14 mouse cellular contexts compared by ENCODE assay signal in the genomic region with DNA sequence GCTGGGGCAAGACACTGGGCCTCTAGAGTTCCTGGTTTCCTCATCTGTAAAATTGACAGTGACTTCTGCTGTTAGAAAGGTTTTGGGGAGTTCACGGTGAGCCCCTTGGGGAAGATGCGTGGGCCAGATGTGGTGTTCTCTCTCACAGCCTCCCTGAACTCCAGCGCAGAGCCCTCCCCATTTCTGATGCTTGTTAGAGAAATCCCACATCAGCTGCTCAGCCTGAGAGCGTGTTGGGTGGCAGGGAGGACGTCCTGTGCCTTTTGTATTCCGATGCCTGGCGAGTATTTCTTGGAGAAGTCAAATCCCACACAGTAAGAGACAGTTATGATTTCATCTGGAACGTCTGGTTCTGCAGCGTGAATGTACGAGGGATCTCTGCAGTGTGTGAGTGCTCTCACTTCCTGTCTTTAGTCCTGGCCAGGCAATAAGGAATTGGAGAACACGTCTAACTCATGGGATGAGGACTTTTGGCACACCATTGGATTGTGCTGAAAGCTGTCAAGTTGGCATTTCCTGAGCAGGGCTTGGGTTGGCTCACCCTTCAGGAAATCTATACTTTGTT.
DNase-seq lines count a peak whose midpoint lies in the region; ATAC-seq and TF ChIP-seq lines count a peak whose summit lies in the region.
"Had no signal": no experiment of that assay in that cellular context is flagged by ENCODE, and none has a peak within 500 bp of the region (broad histone marks: within the 10 kb centered on the region; RNA-seq: fewer than 3 reads in every experiment).

No protein-coding gene starts in this region.

- no peaks in the 10 kb centered on the region for H3K9me3 ChIP-seq in heart, embryonic 10.5 days
- H3K9me3 ChIP-seq in lung, embryonic 14.5 days (ENCODE audit: low read depth, low read length) = no peaks in the 10 kb centered on the region
- no peaks in the 10 kb centered on the region for H3K9me3 ChIP-seq in embryonic facial prominence, embryonic 15.5 days (replicated peaks)
- no peaks in the 10 kb centered on the region for H3K9me3 ChIP-seq in limb, embryonic 14.5 days (ENCODE audit: control insufficient read depth, low read length)

- peak; percentile 14; the same call in 1 of the 2 replicates for ATAC-seq in lung, embryonic 14.5 days (ENCODE audit: insufficient read depth)
- ATAC-seq in embryonic facial prominence, embryonic 15.5 days (ENCODE audit: insufficient number of reproducible peaks, low FRiP score, low TSS enrichment, low read depth) = peak; percentile 83
- ATAC-seq in limb, embryonic 14.5 days (ENCODE audit: low FRiP score, low read depth) = peak; percentile 21; the same call in 1 of the 2 replicates
- ATAC-seq: forebrain, embryonic 14.5 days; inflammation-experienced regulatory T-cells, adult 6 months had no signal

- H3K4me1 ChIP-seq in heart, embryonic 10.5 days = peaks cover 22% of the 10 kb centered on the region
- H3K4me1 ChIP-seq in heart, adult 2 months (ENCODE audit: control insufficient read depth, insufficient read depth, low read length) = no peaks in the 10 kb centered on the region
- 0 out of 2 replicates have a peak, but pooled peaks cover 3% of the 10 kb centered on the region for H3K4me1 ChIP-seq in lung, embryonic 14.5 days (ENCODE audit: insufficient read depth)
- peaks cover 41% of the 10 kb centered on the region for H3K4me1 ChIP-seq in embryonic facial prominence, embryonic 15.5 days
- H3K4me1 ChIP-seq in limb, embryonic 14.5 days (ENCODE audit: control insufficient read depth, insufficient read depth, low read length) = peaks cover 44% of the 10 kb centered on the region

- no peak for DNase-seq in heart, embryonic 10.5 days (ENCODE audit: low spot score)
- no peak for DNase-seq in heart, adult 2 months
- DNase-seq in lung, embryonic 14.5 days = peak; percentile 40
- DNase-seq in lung, postnatal 14 days = no peak
- DNase-seq in limb, embryonic 14.5 days (ENCODE audit: low spot score) = peak; percentile 56
- DNase-seq in cerebellum, postnatal 36 days = no peak
- DNase-seq: layer of hippocampus, adult 9-11 months; lung, postnatal 36 days; thymus, postnatal 14 days had no signal

- intact Hi-C loops in heart, adult 2 months (cut with DNase I) = no loop called here

- H3K79me2 ChIP-seq in heart, adult 2 months (replicated peaks; ENCODE audit: control insufficient read depth, insufficient read depth, low read length) = no peaks in the 10 kb centered on the region

- H3K27ac ChIP-seq in heart, embryonic 10.5 days = peak overlapping the region; percentile 36; the same call in 1 of the 2 replicates
- no peak overlapping the region for H3K27ac ChIP-seq in heart, adult 2 months
- H3K27ac ChIP-seq in lung, embryonic 14.5 days (ENCODE audit: low read depth) = no peak overlapping the region
- H3K27ac ChIP-seq in embryonic facial prominence, embryonic 15.5 days (replicated peaks) = peak overlapping the region; percentile 69
- 0 out of 2 replicates have a peak overlapping the region, but pooled peaks have one; percentile 43 for H3K27ac ChIP-seq in limb, embryonic 14.5 days (replicated peaks; ENCODE audit: low read depth, low read length)

- no peak overlapping the region for H3K4me3 ChIP-seq in heart, embryonic 10.5 days
- H3K4me3 ChIP-seq in heart, adult 2 months = no peak overlapping the region
- H3K4me3 ChIP-seq in lung, embryonic 14.5 days (ENCODE audit: low read depth, low read length) = no peak overlapping the region
- no peak overlapping the region for H3K4me3 ChIP-seq in embryonic facial prominence, embryonic 15.5 days (replicated peaks)
- no peak overlapping the region for H3K4me3 ChIP-seq in limb, embryonic 14.5 days (replicated peaks; ENCODE audit: low read length)

- WGBS in heart, embryonic 10.5 days = 72% methylated on average over 11 of the region's 11 CpGs
- 52% methylated on average over 11 of the region's 11 CpGs for WGBS in heart, adult 2 months
- 53% methylated on average over 11 of the region's 11 CpGs for WGBS in lung, embryonic 14.5 days
- WGBS in embryonic facial prominence, embryonic 15.5 days = 27% methylated on average over 11 of the region's 11 CpGs
- WGBS in limb, embryonic 14.5 days = 44% methylated on average over 11 of the region's 11 CpGs

- no peaks in the 10 kb centered on the region for H3K27me3 ChIP-seq in heart, embryonic 10.5 days (ENCODE audit: insufficient read depth, poor library complexity, severe bottlenecking)
- no peaks in the 10 kb centered on the region for H3K27me3 ChIP-seq in heart, adult 2 months (ENCODE audit: control insufficient read depth, insufficient read depth, low read length)
- H3K27me3 ChIP-seq in lung, embryonic 14.5 days (ENCODE audit: insufficient read depth, low read length) = no peaks in the 10 kb centered on the region
- no peaks in the 10 kb centered on the region for H3K27me3 ChIP-seq in embryonic facial prominence, embryonic 15.5 days
- no peaks in the 10 kb centered on the region for H3K27me3 ChIP-seq in limb, embryonic 14.5 days (ENCODE audit: control insufficient read depth, insufficient read depth, low read length)

- H3K9ac ChIP-seq in heart, adult 2 months (ENCODE audit: low read depth, low read length) = no peak overlapping the region
- H3K9ac ChIP-seq in lung, embryonic 14.5 days = no peak overlapping the region
- no peak overlapping the region for H3K9ac ChIP-seq in embryonic facial prominence, embryonic 15.5 days
- H3K9ac ChIP-seq in limb, embryonic 14.5 days (ENCODE audit: low read depth, low read length, severe bottlenecking) = no peak overlapping the region

- no peak for TF ChIP-seq POLR2A in heart, adult 2 months (IDR thresholded peaks at IDR 0.05; ENCODE audit: insufficient read depth, low read depth, low read length)
- no peak for TF ChIP-seq POLR2A in limb, embryonic 14.5 days (IDR thresholded peaks at IDR 0.05; ENCODE audit: borderline replicate concordance, extremely low read depth, insufficient read depth, insufficient read length)

- no peak overlapping the region for H3K4me2 ChIP-seq in lung, embryonic 14.5 days
- H3K4me2 ChIP-seq in embryonic facial prominence, embryonic 15.5 days (replicated peaks) = no peak overlapping the region
- no peak overlapping the region for H3K4me2 ChIP-seq in limb, embryonic 14.5 days (replicated peaks; ENCODE audit: low read depth, low read length, severe bottlenecking)
- H3K4me2 ChIP-seq: liver, embryonic 11.5 days; midbrain, embryonic 11.5 days had no signal

- no peak for TF ChIP-seq CTCF in heart, adult 2 months (IDR thresholded peaks at IDR 0.05)
- no peak for TF ChIP-seq CTCF in lung, embryonic 14.5 days (IDR thresholded peaks at IDR 0.05; ENCODE audit: low read depth)

- TF ChIP-seq EP300 in heart, adult 2 months (IDR thresholded peaks at IDR 0.05; ENCODE audit: insufficient read depth, low read depth, low read length) = no peak

- no peaks in the 10 kb centered on the region for H3K36me3 ChIP-seq in heart, embryonic 10.5 days
- H3K36me3 ChIP-seq in heart, adult 2 months (ENCODE audit: control insufficient read depth, insufficient read depth, low read length) = no peaks in the 10 kb centered on the region
- no peaks in the 10 kb centered on the region for H3K36me3 ChIP-seq in lung, embryonic 14.5 days (ENCODE audit: insufficient read depth)
- no peaks in the 10 kb centered on the region for H3K36me3 ChIP-seq in embryonic facial prominence, embryonic 15.5 days
- H3K36me3 ChIP-seq in limb, embryonic 14.5 days (ENCODE audit: control insufficient read depth, insufficient read depth, low read length) = no peaks in the 10 kb centered on the region

Comparison
In these comparisons a context has a peak if more than half of its experiments do, and no peak if none do; other contexts are left out.
1. DNase-seq: peak in lung, embryonic 14.5 days (single experiment) and limb, embryonic 14.5 days (single experiment); none in heart, embryonic 10.5 days (single experiment), heart, adult 2 months (0 of 2), lung, postnatal 14 days (single experiment) and cerebellum, postnatal 36 days (0 of 2).
2. H3K27ac ChIP-seq: peak in heart, embryonic 10.5 days (single experiment), embryonic facial prominence, embryonic 15.5 days (single experiment) and limb, embryonic 14.5 days (single experiment); none in heart, adult 2 months (single experiment) and lung, embryonic 14.5 days (single experiment).
3. ATAC-seq: peak in every context shown above with its lines; median percentile 83 in embryonic facial prominence, embryonic 15.5 days; 21 in limb, embryonic 14.5 days; 14 in lung, embryonic 14.5 days.